Mouse (Mus musculus) G1E (cell line): ENCODE measurements around the gene Hoxc10. TPM values are rescaled to one million over a fixed set of nuclear protein-coding genes. Genes with fewer than 3 reads are reported as not detected.

ENCODE experiments used
- ATAC-seq: 2 replicates; pipeline ENCODE4 v1.8.0; 2016; ENCODE audit warnings: mild to moderate bottlenecking; ENCODE audit not compliant: insufficient number of reproducible peaks, poor library complexity, low FRiP score, severe bottlenecking; ENCODE audit errors: extremely low read depth
- DNase-seq: peaks from one replicate; pipeline ENCODE4 v3.0.0; 2012; ENCODE audit warnings: low spot score
- H3K27me3 ChIP-seq: 2 replicates; pipeline ENCODE4 v1.6.1; 2012; ENCODE audit warnings: mild to moderate bottlenecking, low read length, inconsistent platforms; ENCODE audit not compliant: insufficient read depth
- H3K36me3 ChIP-seq: replicated peaks from 2 replicates; pipeline ENCODE3; 2012; ENCODE audit warnings: mild to moderate bottlenecking, inconsistent platforms
- H3K4me1 ChIP-seq: 2 replicates; pipeline ENCODE4 v1.6.1; 2012; ENCODE audit warnings: low read depth, low read length, inconsistent platforms, mixed read lengths; ENCODE audit not compliant: insufficient read depth
- H3K4me3 ChIP-seq: 2 replicates; pipeline ENCODE4 v1.5.1; 2012; ENCODE audit warnings: low read depth, mild to moderate bottlenecking, inconsistent platforms, low read length, moderate library complexity, mixed read lengths
- H3K9me3 ChIP-seq: replicated peaks from 2 replicates; pipeline ENCODE4 v1.6.1; 2012; ENCODE audit warnings: inconsistent platforms
- CTCF ChIP-seq: IDR thresholded peaks from 2 replicates; pipeline ENCODE4 v1.5.1; 2012; ENCODE audit warnings: low read depth, low read length, inconsistent platforms, mixed read lengths
- GATA1 ChIP-seq: IDR thresholded peaks from 2 replicates; pipeline ENCODE4 v1.6.1; 2012; ENCODE audit warnings: borderline replicate concordance, low read length, inconsistent platforms, mixed read lengths
- GATA2 ChIP-seq: IDR thresholded peaks from 2 replicates; pipeline ENCODE4 v1.6.1; 2012; ENCODE audit warnings: low read depth, low read length, inconsistent platforms, borderline replicate concordance
- POLR2AphosphoS5 ChIP-seq: IDR thresholded peaks from 2 replicates; pipeline ENCODE4 v1.6.1; 2012; ENCODE audit warnings: low read depth, low read length, inconsistent platforms; ENCODE audit not compliant: insufficient replicate concordance
- TAL1 ChIP-seq: conservative IDR thresholded peaks from 2 replicates; pipeline ENCODE4 v1.6.1; 2012; ENCODE audit warnings: low read depth, low read length, inconsistent platforms, mixed read lengths
- polyA plus RNA-seq: library from polyadenylated mRNA; stranded (reverse); fragments of >175 nt; gene quantifications from 2 replicates; pipeline ENCODE4 v1.2.3, GENCODE M21; 2012
- total RNA-seq, 2 experiments: library from RNA; stranded (forward) in 1 of 2; stranded (reverse) in 1 of 2; fragments of 200-1000 nt in 1 of 2; fragments of >200 nt in 1 of 2; fragmentation: Nextera tagmentation in 1 of 2; gene quantifications; 2 replicates each; pipeline ENCODE4 v1.2.3; 2014 to 2017

Hoxc10 gene
- total and polyA plus RNA-seq, 3 experiments: 0.16 to 0.60 (median 0.16) TPM

DNA sequence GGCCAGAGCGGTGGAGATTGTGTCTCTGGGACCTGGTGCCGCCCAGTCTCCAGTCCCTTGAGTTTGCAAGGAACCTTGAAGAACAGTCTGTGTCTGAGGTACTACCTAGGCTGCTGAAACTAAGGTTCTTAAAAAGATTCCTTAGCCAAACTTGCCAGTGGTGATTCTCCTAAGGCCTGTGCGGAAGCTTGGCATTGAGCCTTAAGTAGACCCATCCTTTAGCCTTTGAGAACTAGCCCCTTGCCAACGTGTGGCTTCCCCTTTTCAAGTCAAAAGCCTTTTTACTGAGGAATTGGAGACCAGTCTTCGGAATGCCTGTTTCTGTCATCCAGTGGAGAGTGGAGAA lies 23.2 kb upstream of the Hoxc10 start:
- Histone ChIP-seq H3K4me3 (peak overlapping the region; percentile 66; the same call in 1 of the 2 replicates), H3K4me1 (peaks cover 28% of the 10 kb centered on the region), H3K27me3 (peaks cover 69% of the 10 kb centered on the region), H3K36me3 (no peaks in the 10 kb centered on the region), H3K9me3 (no peaks in the 10 kb centered on the region; the same call in 1 of the 2 replicates)
- ATAC-seq (no peak), DNase-seq (no peak)
- no peak for TF ChIP-seq GATA1
- no peak for TF ChIP-seq TAL1
- no peak for TF ChIP-seq POLR2AphosphoS5
- no peak for TF ChIP-seq CTCF
- TF ChIP-seq GATA2: no peak

DNA sequence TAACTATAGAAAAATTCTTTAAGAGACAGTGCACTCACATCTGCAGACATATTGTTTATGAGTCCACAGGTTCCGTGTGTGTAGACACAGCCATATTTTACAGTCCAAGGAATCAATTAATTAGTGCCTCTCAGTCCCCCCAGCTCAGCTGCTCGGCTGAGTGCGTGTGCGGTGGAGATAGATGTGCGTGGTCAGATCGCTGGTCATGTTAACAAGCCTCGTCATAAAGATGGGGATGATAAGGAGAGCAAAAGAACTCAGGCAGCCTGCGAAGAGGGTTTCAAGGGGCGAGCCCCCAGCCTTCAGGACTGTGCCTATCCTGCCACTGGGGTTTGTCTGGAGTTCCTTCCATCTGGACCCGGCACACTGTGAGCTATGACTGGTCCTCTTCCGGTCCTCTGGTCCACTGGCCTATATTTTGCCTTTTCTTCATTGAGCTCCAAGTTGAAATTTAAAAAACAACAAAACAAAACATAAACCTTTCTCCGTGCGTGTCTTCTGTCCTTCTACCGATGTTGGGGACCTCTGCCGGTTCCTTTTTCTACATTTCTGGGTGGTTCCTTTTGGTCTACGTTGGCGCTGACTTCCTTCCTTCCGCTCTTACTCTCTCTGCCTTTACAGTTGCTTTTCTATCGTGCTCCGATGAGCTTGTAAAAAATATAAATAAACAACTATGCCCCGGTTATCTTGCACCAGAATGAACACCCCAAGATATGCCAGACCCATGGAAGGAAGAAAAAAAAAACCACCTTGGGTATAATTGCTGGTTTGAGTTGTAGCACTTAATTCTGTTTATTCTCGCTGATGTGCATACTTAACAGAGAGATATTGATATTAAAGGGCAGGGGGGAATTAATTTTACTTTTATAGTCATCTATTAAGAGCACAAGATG lies 21.2 kb upstream of the Hoxc10 start:
- Histone ChIP-seq H3K36me3 (no peaks in the 10 kb centered on the region), H3K4me3 (peak overlapping the region; percentile 65; the same call in 1 of the 2 replicates), H3K4me1 (peaks cover 28% of the 10 kb centered on the region), H3K9me3 (no peaks in the 10 kb centered on the region; the same call in 1 of the 2 replicates), H3K27me3 (peaks cover 68% of the 10 kb centered on the region)
- ATAC-seq (peak; percentile 73), DNase-seq (no peak)
- TF ChIP-seq GATA2: no peak
- TF ChIP-seq TAL1: 0 out of 2 replicates have a peak, but pooled peaks have one; percentile 12

DNA sequence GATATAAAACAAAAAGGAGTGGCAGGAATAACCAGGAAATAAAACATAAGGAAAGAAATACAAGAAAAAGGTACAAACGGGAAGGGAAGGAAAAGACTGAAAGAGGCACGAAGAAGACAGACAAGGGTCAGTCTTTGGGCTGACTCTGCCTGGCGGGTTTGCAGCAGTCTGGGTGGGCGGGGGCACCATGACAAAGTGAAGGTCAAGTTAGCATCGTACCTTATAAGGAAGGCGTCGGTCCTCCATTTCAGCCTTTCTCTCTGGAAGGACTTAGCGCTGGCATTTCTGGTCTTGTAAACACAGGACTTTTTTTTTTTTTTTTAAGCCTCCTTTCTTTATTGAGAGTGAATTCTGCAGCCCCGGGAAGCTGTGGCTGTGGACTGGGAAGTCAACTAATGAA lies 19.3 kb upstream of the Hoxc10 start:
- Histone ChIP-seq H3K9me3 (no peaks in the 10 kb centered on the region; the same call in 1 of the 2 replicates), H3K4me3 (no peak overlapping the region), H3K36me3 (no peaks in the 10 kb centered on the region), H3K4me1 (peaks cover 28% of the 10 kb centered on the region), H3K27me3 (peaks cover 71% of the 10 kb centered on the region)
- no peak for DNase-seq
- ATAC-seq: no peak
- TF ChIP-seq POLR2AphosphoS5: no peak
- TF ChIP-seq GATA2: no peak
- TF ChIP-seq GATA1: no peak
- no peak for TF ChIP-seq TAL1
- TF ChIP-seq CTCF: no peak

DNA sequence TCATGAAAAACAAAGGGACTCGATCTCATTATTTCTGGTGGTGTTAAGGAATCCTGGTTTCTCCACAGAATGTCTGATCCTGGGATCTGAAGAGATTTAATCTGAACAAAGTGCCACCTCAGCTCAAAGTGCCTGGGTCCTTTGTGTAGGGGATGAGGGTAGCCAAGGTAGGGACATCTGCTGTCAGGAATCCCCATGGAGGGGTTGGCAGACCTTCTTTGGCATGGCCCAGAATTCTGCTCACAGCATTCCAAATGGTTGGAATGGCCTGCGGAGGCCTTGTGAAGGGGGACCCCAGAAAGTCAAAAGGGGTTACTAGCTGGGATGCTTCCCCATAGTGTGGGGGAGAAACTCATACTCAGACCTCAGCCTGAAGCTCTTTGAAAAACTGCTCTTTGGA lies 17.8 kb upstream of the Hoxc10 start:
- Histone ChIP-seq H3K4me3 (no peak overlapping the region), H3K36me3 (no peaks in the 10 kb centered on the region), H3K27me3 (peaks cover 71% of the 10 kb centered on the region), H3K4me1 (peaks cover 18% of the 10 kb centered on the region), H3K9me3 (no peaks in the 10 kb centered on the region)
- ATAC-seq (no peak), DNase-seq (no peak)
- TF ChIP-seq POLR2AphosphoS5 (no peak), GATA1 (no peak), TAL1 (no peak), CTCF (no peak), GATA2 (no peak)

DNA sequence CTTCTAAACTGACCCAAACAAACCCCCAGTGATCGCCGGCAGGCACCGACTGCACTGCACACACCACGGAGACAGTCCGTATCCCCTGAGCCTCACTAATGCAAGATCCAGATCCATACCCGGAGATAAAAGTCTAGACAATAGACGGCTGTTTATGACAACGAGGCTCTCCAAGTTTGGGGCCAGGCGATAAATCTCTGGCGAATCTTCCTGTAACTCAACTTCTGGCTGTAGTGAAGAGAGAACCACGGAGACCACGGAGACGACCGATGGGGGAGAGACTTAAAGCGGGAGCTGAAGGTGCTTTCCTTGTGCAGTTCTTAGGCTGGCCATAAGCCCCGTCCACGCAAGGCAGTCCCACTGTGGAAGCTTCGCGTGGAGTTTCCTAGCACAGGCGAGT lies 16.9 kb upstream of the Hoxc10 start:
- Histone ChIP-seq H3K27me3 (peaks cover 78% of the 10 kb centered on the region), H3K36me3 (no peaks in the 10 kb centered on the region), H3K4me3 (no peak overlapping the region), H3K4me1 (peaks cover 21% of the 10 kb centered on the region), H3K9me3 (no peaks in the 10 kb centered on the region)
- DNase-seq: no peak
- TF ChIP-seq CTCF (no peak), POLR2AphosphoS5 (no peak), GATA1 (no peak), GATA2 (no peak), TAL1 (no peak)
- no peak for ATAC-seq

DNA sequence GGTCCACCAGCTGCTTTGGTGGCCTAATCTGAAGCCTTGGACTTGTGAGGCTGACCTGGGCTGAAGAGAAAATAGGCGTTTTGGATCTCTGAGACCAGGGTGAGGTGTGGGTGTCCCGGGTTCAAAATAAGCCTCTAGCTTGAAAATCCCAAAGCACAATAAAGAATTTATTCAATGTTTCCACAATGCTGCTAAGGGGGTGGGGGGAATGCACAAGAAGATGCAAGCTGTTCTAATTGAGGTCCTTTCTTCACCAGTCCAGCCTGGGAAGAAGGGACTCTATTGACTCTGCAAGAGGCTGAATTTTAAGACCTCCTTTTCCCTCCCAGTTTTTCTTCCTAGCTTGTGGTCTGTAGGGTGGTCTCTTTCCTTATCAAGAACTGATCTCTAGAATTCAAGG lies 15.7 kb upstream of the Hoxc10 start:
- Histone ChIP-seq H3K4me1 (peaks cover 18% of the 10 kb centered on the region), H3K27me3 (peaks cover 86% of the 10 kb centered on the region), H3K9me3 (no peaks in the 10 kb centered on the region), H3K4me3 (no peak overlapping the region), H3K36me3 (no peaks in the 10 kb centered on the region)
- TF ChIP-seq GATA1 (no peak), CTCF (no peak), GATA2 (no peak), TAL1 (no peak), POLR2AphosphoS5 (no peak)
- no peak for ATAC-seq
- no peak for DNase-seq

DNA sequence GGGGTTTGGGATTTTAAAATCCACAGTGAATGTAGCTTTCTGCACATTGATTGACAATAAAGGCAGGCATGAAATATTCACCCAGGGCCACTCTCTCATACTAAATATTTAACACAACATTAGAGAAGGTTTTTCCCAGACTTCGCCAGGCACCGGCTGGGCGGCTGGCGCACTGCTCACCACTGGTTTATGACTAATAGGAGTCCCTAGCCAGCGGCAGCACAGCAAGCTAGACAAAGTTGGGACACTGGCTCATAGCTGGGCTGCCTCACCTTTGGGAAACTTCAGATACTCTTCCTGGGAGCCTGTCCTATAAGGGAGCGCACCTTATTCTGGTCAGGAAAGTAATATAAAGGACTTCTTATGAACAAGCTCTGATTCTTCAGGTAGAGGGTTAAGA lies 13.0 kb upstream of the Hoxc10 start:
- TF ChIP-seq CTCF (no peak), GATA1 (no peak), TAL1 (no peak), POLR2AphosphoS5 (no peak)
- no peaks in the 10 kb centered on the region for H3K36me3 ChIP-seq
- H3K4me3 ChIP-seq: no peak overlapping the region
- ATAC-seq: no peak
- no peaks in the 10 kb centered on the region for H3K9me3 ChIP-seq
- DNase-seq: no peak
- peaks cover 95% of the 10 kb centered on the region for H3K27me3 ChIP-seq
- peaks cover 15% of the 10 kb centered on the region for H3K4me1 ChIP-seq
